Mouse (Mus musculus) cerebellum, adult 11 months (tissue): Measurements from ENCODE around the gene Otulinl.
"Not testable (repeated sequence)": the region's sequence is repeated elsewhere in the genome, so short reads cannot be mapped to it uniquely, and the experiment has no call there.

Source experiments
- DNase-seq: peaks from one replicate; pipeline ENCODE4 v3.0.0; 2022

Otulinl gene

GRCm38 (mm10) chr15:27681419-27682187 is at the start of gene Otulinl:
Otulinl (minus strand) TSS chr15:27681579.
- peak; percentile 95 for DNase-seq

DNA sequence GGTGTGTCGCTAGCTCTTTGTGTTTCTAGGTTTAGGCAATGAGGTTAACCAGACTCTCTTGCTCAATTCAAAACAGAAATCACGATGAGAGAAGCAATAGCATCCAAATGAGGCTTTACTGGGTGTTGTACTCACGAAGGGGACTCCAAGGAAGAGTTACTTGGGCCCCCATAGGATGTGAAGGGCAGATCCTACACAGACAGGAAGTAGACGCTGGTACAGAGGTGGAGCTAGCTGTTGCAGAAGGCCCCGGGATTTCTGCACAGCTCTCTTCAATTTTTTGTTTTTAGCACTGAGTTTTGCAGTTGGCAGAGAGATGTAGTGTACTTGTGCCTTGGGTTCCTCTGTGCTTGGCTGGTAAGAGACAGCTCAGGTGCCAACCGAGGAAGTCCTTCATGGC is 44.8 kb upstream of the Otulinl start:
- no peak for DNase-seq

- no peak for DNase-seq
These were observed 43.7 kb upstream of the Otulinl start for GRCm38 (mm10) chr15:27724796-27725680.

GRCm38 (mm10) chr15:27724298-27724697 is 42.9 kb upstream of the Otulinl start:
- DNase-seq: no peak

- DNase-seq: no peak
These were observed 42.4 kb upstream of the Otulinl start for GRCm38 (mm10) chr15:27723746-27724145.

DNA sequence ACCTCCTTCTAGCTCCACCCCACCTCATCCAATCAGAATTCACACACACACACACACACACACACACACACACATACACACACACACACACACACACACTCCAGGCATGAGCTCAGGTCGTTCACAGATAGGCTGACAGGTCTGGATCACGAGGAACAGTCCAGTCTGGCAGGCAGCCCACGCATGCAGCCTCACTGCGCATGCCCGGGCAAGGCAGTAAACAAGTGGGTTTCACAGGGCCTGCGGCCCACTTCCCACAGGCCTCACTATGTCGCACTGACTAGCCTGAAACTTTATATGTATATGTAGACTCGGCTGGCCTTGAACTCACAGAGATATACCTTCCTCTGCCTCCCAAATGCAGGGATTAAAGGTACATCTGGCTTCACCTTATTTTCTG is 38.9 kb upstream of the Otulinl start:
- not testable (repeated sequence) for DNase-seq

GRCm38 (mm10) chr15:27718668-27719067 is 37.3 kb upstream of the Otulinl start:
- no peak for DNase-seq

GRCm38 (mm10) chr15:27715331-27715730 is 34.0 kb upstream of the Otulinl start:
- no peak for DNase-seq

DNA sequence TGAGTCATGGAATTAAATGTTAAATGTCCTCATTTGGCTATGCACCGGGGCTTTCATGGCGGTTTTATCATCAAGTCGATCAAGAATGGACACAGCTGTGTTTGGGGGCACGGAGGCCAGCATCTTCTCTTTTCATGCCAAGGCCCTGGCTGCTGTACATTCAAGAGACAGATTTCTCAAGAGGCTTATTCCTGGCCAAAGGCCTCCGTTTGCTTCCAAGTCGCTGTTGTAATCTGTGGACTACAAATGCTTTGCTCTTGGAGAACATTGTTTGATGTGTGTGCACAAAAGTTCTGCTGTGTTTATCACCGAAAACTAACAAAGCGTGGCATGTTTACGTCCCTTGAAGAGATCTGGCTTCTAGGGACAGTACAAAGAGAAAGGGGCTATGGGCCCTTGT is 29.3 kb upstream of the Otulinl start:
- no peak for DNase-seq

DNA sequence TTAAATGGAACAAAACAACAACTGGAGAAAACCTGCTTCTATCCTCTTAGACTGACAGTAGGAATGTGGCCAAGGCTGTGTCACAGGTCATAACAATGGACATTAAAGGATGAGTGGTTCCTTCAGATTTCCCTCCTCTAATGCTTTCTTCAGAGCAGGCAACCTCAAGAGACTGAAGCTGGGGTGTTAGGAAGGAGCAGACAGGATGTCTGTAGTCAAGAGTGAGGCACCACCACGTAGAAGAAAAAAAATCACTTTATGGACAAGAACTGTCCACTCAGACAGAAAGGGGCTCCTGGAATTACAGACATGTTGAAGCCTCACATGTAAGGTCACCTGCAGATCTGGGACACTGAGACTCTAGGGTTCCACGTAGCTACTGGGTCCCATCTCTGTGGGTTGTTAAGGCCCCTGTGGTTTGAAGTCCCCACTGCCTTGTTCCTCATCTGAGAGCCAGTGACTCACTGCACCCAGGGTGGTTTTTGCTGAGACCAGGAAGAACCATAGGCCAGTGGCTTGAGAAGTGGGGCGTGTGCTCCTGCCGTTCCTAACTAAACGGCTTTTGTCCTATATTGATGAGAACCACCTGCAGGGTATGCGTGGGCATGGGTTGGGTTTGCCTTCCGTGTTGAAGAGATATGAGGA is 27.7 kb upstream of the Otulinl start:
- DNase-seq: no peak

- no peak for DNase-seq
These were observed 27.1 kb upstream of the Otulinl start for GRCm38 (mm10) chr15:27708499-27708898.

DNA sequence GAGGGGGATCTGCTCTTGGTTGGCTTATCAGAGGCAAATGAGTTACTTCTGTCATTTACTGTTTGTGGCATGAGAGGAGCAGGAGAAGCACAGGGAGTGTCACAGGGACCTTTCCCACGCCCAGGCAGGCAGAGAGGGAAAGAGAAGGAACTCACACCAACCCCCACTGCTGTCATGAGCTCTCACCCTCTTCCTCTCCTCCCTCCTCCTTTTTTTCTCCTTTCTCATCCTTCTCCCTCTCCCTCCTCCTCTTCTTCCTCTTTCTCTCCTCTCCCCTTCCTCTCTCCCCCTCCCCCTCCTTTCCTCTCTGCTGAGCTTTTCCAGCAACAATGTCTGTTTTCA is 21.6 kb upstream of the Otulinl start:
- no peak for DNase-seq

DNA sequence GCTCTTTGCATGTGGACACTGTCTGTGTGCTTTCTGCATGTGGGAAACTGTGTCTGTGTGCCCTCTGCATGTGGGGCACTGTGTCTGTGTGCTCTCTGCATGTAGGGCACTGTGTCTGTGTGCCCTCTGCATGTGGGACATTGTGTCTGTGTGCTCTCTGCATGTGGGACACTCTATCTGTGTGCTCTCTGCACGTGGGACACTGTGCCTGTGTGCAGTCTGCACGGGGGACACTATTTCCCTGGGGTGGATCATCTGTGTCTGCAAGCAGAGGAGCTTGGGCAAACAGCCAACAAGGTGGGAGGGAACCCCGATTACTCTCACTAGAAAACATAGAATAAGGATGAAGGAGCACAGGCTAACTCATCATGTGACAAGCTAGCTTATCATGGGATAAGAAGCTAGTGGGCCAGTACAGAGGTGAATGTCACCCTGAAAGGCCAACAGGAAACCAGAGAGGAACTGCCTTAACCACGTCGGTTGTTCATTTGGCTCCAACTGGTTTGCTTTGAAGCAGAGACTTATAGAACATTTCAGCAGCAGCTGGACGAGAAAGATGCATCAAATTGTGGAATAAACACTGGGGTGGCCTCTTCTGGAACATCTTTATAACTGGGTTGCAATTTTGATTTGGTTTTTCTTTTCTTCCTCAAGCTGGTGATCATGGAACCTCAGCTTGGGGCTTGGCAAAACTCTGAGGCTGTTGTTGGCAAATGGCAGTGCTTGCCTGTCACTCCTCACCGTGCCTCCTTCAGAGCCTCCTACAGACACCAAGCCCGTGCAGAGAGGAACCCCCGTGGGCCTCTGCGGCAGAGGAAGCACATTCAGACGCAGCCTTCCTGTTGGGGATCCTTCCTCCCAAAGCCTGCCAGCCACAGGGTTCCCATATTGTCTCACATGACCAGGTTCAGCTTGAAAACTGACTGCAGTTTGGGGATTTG is 20.9 kb upstream of the Otulinl start:
- DNase-seq: no peak

- no peak for DNase-seq
These were observed 16.3 kb upstream of the Otulinl start for GRCm38 (mm10) chr15:27697632-27698031.

DNA sequence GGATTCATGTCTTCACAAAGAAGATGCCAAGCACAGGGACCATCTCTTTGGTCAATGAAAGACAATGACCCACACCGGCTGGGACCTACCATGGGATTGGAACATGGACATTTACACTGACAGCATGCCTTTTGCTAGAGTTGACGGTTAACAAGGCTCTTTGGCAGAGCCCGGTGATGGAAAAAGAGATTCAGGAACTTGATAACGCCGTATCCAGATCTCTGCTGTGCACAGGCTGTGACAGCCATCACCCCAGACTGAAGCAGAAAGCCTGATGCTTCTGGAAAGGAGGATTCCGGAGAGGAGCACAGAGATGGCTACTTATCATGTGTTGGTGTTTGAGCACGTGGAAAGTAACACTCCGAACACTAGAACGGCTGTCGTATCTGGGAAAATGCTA is 11.9 kb upstream of the Otulinl start:
- DNase-seq: no peak

- DNase-seq: no peak
These were observed 10.8 kb upstream of the Otulinl start for GRCm38 (mm10) chr15:27692161-27692560.

DNA sequence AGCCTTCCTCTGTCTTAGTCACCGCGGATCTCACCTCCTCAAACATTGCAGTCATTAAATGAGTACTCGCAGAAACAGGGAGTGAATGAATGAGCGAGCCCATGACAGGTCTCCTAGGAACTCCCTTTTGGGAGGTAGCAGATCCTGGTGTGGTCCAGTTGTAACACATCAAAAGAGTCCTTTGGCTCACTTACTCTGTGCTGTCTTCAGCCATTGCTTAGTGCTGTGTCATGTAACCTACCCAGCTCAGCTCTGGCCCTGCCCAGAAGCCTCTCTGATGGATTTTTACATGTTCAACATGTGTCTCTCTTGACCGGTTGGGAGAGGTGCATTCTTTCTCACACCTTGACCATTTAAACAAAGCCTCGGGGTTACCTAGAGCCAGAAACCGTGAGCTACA is 9.8 kb upstream of the Otulinl start:
- DNase-seq: no peak

- DNase-seq: no peak
These were observed 6.8 kb upstream of the Otulinl start for GRCm38 (mm10) chr15:27688041-27688651.

- DNase-seq: no peak
These were observed 3.4 kb upstream of the Otulinl start for GRCm38 (mm10) chr15:27684813-27685212.

DNA sequence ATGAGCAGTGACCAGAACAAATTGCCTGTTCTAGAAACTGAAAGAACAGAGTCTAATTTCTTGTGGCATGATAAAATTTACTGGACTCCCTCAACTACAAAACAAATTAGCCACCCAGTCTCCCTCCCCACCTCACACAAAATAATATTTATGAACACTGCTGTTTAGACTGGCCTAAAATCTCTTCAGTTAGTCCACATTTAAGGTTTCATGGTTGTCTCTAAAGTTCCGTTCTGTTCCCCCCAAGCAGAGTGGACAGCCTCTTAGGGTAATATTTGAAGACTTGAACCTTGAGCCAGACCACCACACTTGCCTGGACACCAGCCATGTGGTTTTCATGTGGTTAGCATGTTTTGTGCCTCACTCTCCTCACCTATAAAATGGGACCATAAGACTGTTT is 1.8 kb upstream of the Otulinl start:
- DNase-seq: no peak

- DNase-seq: no peak
These were observed 1.2 kb upstream of the Otulinl start for GRCm38 (mm10) chr15:27682619-27683018.

GRCm38 (mm10) chr15:27680997-27681396 is 382 bp downstream of the Otulinl start:
- no peak for DNase-seq
